Mouse (Mus musculus): ENCODE measurements around the gene Samd5. TPM values are rescaled to one million over a fixed set of nuclear protein-coding genes. Genes with fewer than 3 reads are reported as not detected.

The Samd5 gene
- polyA plus RNA-seq, 1 experiment from 2014 or later = 9.8 TPM

GRCm38 (mm10) chr10:9646391-9646790, 28.6 kb downstream of the Samd5 start:
- no peaks in the 10 kb centered on the region for H3K27me3 ChIP-seq (replicated peaks)
- no peak overlapping the region for H3K4me3 ChIP-seq
- ATAC-seq (replicated peaks) = no peak
- H3K9me3 ChIP-seq = no peaks in the 10 kb centered on the region
- H3K4me1 ChIP-seq = peaks cover 18% of the 10 kb centered on the region
- no peak overlapping the region for H3K9ac ChIP-seq
- WGBS = 88% methylated on average over 3 of the region's 3 CpGs
- H3K36me3 ChIP-seq (replicated peaks) = no peaks in the 10 kb centered on the region
- no peak overlapping the region for H3K4me2 ChIP-seq
- no peak overlapping the region for H3K27ac ChIP-seq

DNA sequence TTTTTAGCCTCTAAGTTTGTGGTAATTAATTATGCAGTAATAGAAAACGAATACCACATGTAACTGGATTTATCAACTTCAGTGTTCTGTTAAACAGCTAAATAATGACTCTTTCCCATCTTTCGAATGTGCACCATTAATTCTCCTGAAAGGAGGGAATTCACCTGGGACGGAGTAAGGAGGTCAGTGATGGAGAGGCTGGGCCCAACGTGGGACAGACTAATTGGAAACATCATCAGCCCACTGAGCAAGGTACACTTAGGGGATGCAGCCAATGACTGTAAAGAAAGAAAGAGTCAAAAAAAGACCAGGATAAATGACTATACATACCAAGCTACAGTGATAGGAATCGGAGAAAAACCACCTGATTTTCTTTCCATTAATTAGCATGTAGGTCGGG, 31.5 kb downstream of the Samd5 start:
- Histone ChIP-seq H3K4me3 (no peak overlapping the region), H3K4me1 (peaks cover 18% of the 10 kb centered on the region; the same call in 1 of the 2 replicates), H3K27me3 (replicated peaks) (no peaks in the 10 kb centered on the region), H3K4me2 (no peak overlapping the region), H3K9me3 (no peaks in the 10 kb centered on the region), H3K27ac (no peak overlapping the region), H3K9ac (no peak overlapping the region), H3K36me3 (replicated peaks) (no peaks in the 10 kb centered on the region)
- ATAC-seq (replicated peaks) = no peak
- WGBS = 73% methylated on average over 6 of the region's 6 CpGs

- H3K9ac ChIP-seq = no peak overlapping the region
- no peaks in the 10 kb centered on the region for H3K36me3 ChIP-seq (replicated peaks)
- H3K4me3 ChIP-seq = no peak overlapping the region
- 0 out of 2 replicates have a peak, but pooled peaks cover 9% of the 10 kb centered on the region for H3K4me1 ChIP-seq
- ATAC-seq (replicated peaks) = no peak
- H3K4me2 ChIP-seq = no peak overlapping the region
- H3K9me3 ChIP-seq = no peaks in the 10 kb centered on the region
- no peak overlapping the region for H3K27ac ChIP-seq
- 85% methylated on average over 4 of the region's 4 CpGs for WGBS
- H3K27me3 ChIP-seq (replicated peaks) = no peaks in the 10 kb centered on the region
Observed at GRCm38 (mm10) chr10:9642077-9642476, 32.9 kb downstream of the Samd5 start.

GRCm38 (mm10) chr10:9640678-9641077, 34.3 kb downstream of the Samd5 start:
- 73% methylated on average over 2 of the region's 2 CpGs for WGBS
- Histone ChIP-seq H3K9ac (no peak overlapping the region), H3K36me3 (replicated peaks) (no peaks in the 10 kb centered on the region), H3K27ac (no peak overlapping the region), H3K27me3 (replicated peaks) (no peaks in the 10 kb centered on the region), H3K4me3 (no peak overlapping the region), H3K9me3 (no peaks in the 10 kb centered on the region), H3K4me1 (0 out of 2 replicates have a peak, but pooled peaks cover 9% of the 10 kb centered on the region), H3K4me2 (no peak overlapping the region)
- ATAC-seq (replicated peaks) = no peak

- WGBS = 53% methylated on average over 2 of the region's 2 CpGs
- no peak overlapping the region for H3K4me2 ChIP-seq
- H3K9ac ChIP-seq = no peak overlapping the region
- no peak overlapping the region for H3K4me3 ChIP-seq
- no peaks in the 10 kb centered on the region for H3K9me3 ChIP-seq
- H3K27me3 ChIP-seq (replicated peaks) = no peaks in the 10 kb centered on the region
- no peak for ATAC-seq (replicated peaks)
- no peaks in the 10 kb centered on the region for H3K36me3 ChIP-seq (replicated peaks)
- 0 out of 2 replicates have a peak, but pooled peaks cover 9% of the 10 kb centered on the region for H3K4me1 ChIP-seq
- no peak overlapping the region for H3K27ac ChIP-seq
Observed at GRCm38 (mm10) chr10:9640056-9640455, 35.0 kb downstream of the Samd5 start.

- 0 out of 2 replicates have a peak, but pooled peaks have one; percentile 33 for ATAC-seq (replicated peaks)
- no peak overlapping the region for H3K27ac ChIP-seq
- H3K27me3 ChIP-seq (replicated peaks) = no peaks in the 10 kb centered on the region
- no peak overlapping the region for H3K4me2 ChIP-seq
- H3K4me3 ChIP-seq = no peak overlapping the region
- no peaks in the 10 kb centered on the region for H3K9me3 ChIP-seq
- H3K4me1 ChIP-seq = no peaks in the 10 kb centered on the region
- no peak overlapping the region for H3K9ac ChIP-seq
- WGBS = 12% methylated on average over 1 of the region's 1 CpGs
- no peaks in the 10 kb centered on the region for H3K36me3 ChIP-seq (replicated peaks)
Observed at GRCm38 (mm10) chr10:9625356-9625755, 49.7 kb downstream of the Samd5 start.

DNA sequence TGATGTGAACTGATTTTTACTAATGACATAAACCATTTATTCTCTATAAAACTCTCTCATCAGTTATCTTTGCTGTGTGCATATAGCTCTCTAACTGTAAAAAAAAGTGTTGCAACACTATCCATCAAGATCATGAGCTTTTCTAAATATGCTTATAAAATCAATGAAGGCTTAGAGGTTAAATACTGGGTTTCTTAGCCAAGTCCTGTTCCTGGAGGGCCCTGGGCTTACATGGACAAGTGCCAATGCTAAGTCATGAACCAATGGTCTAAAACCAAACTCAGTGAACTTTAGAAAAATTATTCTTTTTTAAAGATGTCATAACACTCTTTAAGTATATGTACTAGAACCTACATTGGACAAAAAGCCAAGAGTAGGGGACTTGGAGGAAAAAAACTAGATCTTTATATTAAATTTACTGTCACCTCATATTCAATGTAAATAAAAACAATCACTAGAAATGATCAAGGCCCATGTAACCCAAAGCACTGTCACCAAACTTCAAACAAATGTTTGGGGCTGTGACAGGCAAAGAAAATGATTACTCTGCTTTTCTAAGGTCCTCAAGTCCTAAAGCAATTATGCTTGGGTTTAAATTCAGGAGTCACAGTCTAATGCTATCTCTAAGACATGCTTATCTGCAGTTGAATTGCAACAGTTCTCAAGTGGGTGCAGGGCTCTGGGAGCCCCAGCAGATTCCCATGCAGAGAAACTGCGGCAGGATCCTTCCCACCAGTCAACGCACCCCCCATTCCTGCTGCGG, 52.9 kb downstream of the Samd5 start:
- no peak overlapping the region for H3K27ac ChIP-seq

DNA sequence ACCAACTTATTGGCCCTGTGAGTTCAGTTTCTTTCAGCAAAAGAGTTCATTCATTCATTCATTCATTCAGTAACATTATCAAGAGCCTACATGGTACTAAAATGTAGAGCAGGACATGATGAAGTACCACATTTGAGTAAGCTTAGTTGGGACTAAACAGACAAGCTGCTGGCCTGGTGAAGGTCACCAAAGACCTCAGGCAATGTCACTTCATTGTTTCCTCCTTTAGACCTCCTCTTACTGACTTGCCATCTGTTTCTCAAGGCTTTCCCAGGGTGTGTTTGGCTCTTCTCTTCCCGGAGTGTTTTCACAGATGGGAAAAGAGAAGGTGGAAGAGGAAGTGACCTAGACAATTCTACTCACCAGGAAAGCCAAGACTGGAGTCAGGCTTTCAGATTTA, 54.0 kb downstream of the Samd5 start:
- H3K36me3 ChIP-seq (replicated peaks) = no peaks in the 10 kb centered on the region
- WGBS = 65% methylated on average over 1 of the region's 1 CpGs
- H3K27ac ChIP-seq = no peak overlapping the region

More for the DNA sequence above, 52.9 kb downstream of the Samd5 start:
- H3K4me2 ChIP-seq = no peak overlapping the region
- H3K4me3 ChIP-seq = no peak overlapping the region
- WGBS = 86% methylated on average over 3 of the region's 3 CpGs
- ATAC-seq (replicated peaks) = no peak
- no peaks in the 10 kb centered on the region for H3K4me1 ChIP-seq
- no peaks in the 10 kb centered on the region for H3K9me3 ChIP-seq
- no peaks in the 10 kb centered on the region for H3K36me3 ChIP-seq (replicated peaks)
- no peak overlapping the region for H3K9ac ChIP-seq
- H3K27me3 ChIP-seq (replicated peaks) = no peaks in the 10 kb centered on the region

GRCm38 (mm10) chr10:9615009-9615408, 60.0 kb downstream of the Samd5 start:
- no peak overlapping the region for H3K27ac ChIP-seq

More for the DNA sequence above, 54.0 kb downstream of the Samd5 start:
- H3K27me3 ChIP-seq (replicated peaks) = no peaks in the 10 kb centered on the region
- no peaks in the 10 kb centered on the region for H3K9me3 ChIP-seq
- H3K4me3 ChIP-seq = no peak overlapping the region
- no peak overlapping the region for H3K4me2 ChIP-seq
- no peak for ATAC-seq (replicated peaks)
- H3K4me1 ChIP-seq = no peaks in the 10 kb centered on the region
- H3K9ac ChIP-seq = no peak overlapping the region

GRCm38 (mm10) chr10:9608854-9609253, 66.2 kb downstream of the Samd5 start:
- H3K4me3 ChIP-seq = no peak overlapping the region
- no peaks in the 10 kb centered on the region for H3K27me3 ChIP-seq (replicated peaks)
- H3K9ac ChIP-seq = no peak overlapping the region
- ATAC-seq (replicated peaks) = no peak
- H3K4me2 ChIP-seq = no peak overlapping the region
- WGBS = 72% methylated on average over 4 of the region's 4 CpGs
- H3K36me3 ChIP-seq (replicated peaks) = no peaks in the 10 kb centered on the region
- H3K27ac ChIP-seq = no peak overlapping the region
- no peaks in the 10 kb centered on the region for H3K9me3 ChIP-seq
- H3K4me1 ChIP-seq = peaks cover 11% of the 10 kb centered on the region; the same call in 1 of the 2 replicates

More at GRCm38 (mm10) chr10:9615009-9615408, 60.0 kb downstream of the Samd5 start:
- Histone ChIP-seq H3K9me3 (no peaks in the 10 kb centered on the region), H3K4me1 (no peaks in the 10 kb centered on the region), H3K4me3 (no peak overlapping the region), H3K4me2 (no peak overlapping the region), H3K9ac (no peak overlapping the region), H3K36me3 (replicated peaks) (no peaks in the 10 kb centered on the region), H3K27me3 (replicated peaks) (no peaks in the 10 kb centered on the region)
- no peak for ATAC-seq (replicated peaks)

- H3K27me3 ChIP-seq (replicated peaks) = no peaks in the 10 kb centered on the region
- H3K9ac ChIP-seq = no peak overlapping the region
- no peaks in the 10 kb centered on the region for H3K9me3 ChIP-seq
- whole genome bisulfite sequencing = 97% methylated on average over 2 of the region's 2 CpGs
- H3K4me1 ChIP-seq = peaks cover 11% of the 10 kb centered on the region; the same call in 1 of the 2 replicates
- no peak overlapping the region for H3K4me3 ChIP-seq
- ATAC-seq (replicated peaks) = no peak
- no peaks in the 10 kb centered on the region for H3K36me3 ChIP-seq (replicated peaks)
- H3K27ac ChIP-seq = no peak overlapping the region
- H3K4me2 ChIP-seq = no peak overlapping the region
Observed at GRCm38 (mm10) chr10:9607155-9607554, 67.9 kb downstream of the Samd5 start.

DNA sequence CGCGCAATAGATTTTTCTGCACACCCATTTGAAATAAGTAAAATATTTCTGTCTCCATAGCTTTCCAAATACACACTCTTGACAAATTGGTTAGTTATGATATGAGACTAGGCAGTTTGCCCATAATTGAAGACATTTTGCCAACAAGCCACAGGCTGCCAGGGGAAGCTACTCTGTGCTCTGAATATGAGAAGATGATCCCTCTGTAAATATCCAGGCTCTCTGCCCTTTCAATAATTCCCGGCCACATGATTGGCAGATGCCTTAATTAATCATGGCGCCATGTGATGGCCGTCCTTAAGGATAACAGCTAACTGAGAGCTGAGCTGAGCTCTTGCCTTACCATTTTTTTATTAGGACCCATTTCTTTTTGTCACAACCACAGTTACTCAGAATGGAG, 69.4 kb downstream of the Samd5 start:
- no peaks in the 10 kb centered on the region for H3K36me3 ChIP-seq (replicated peaks)
- H3K27ac ChIP-seq = no peak overlapping the region
- H3K4me3 ChIP-seq = no peak overlapping the region
- no peak overlapping the region for H3K9ac ChIP-seq
- WGBS = 71% methylated on average over 5 of the region's 5 CpGs
- H3K27me3 ChIP-seq (replicated peaks) = no peaks in the 10 kb centered on the region
- ATAC-seq (replicated peaks) = 0 out of 2 replicates have a peak, but pooled peaks have one; percentile 39
- H3K4me2 ChIP-seq = no peak overlapping the region
- no peaks in the 10 kb centered on the region for H3K9me3 ChIP-seq
- peaks cover 11% of the 10 kb centered on the region; the same call in 1 of the 2 replicates for H3K4me1 ChIP-seq

GRCm38 (mm10) chr10:9603290-9603689, 71.7 kb downstream of the Samd5 start:
- H3K9ac ChIP-seq = no peak overlapping the region
- peaks cover 3% of the 10 kb centered on the region; the same call in 1 of the 2 replicates for H3K4me1 ChIP-seq
- H3K27me3 ChIP-seq (replicated peaks) = no peaks in the 10 kb centered on the region
- no peaks in the 10 kb centered on the region for H3K9me3 ChIP-seq
- H3K27ac ChIP-seq = no peak overlapping the region
- H3K4me2 ChIP-seq = no peak overlapping the region
- WGBS = 76% methylated on average over 5 of the region's 5 CpGs
- no peak overlapping the region for H3K4me3 ChIP-seq
- ATAC-seq (replicated peaks) = no peak
- no peaks in the 10 kb centered on the region for H3K36me3 ChIP-seq (replicated peaks)

All from midbrain, embryonic 15.5 days (tissue).